Mouse (Mus musculus) embryonic fibroblast, embryonic 13.5 days (primary cell): ENCODE results near the gene Car8.
"Not testable (repeated sequence)": the region's sequence is repeated elsewhere in the genome, so short reads cannot be mapped to it uniquely, and the experiment has no call there.

Experiments used
- CTCF ChIP-seq: IDR thresholded peaks from 2 replicates; pipeline ENCODE4 v1.5.1; 2011; ENCODE audit warnings: mild to moderate bottlenecking, control low read depth, low read length, moderate library complexity, borderline replicate concordance; ENCODE audit not compliant: insufficient read depth
- POLR2A ChIP-seq: IDR thresholded peaks from 2 replicates; pipeline ENCODE4 v1.6.1; 2011; ENCODE audit warnings: low read depth, mild to moderate bottlenecking, control low read depth, low read length, moderate library complexity

DNA sequence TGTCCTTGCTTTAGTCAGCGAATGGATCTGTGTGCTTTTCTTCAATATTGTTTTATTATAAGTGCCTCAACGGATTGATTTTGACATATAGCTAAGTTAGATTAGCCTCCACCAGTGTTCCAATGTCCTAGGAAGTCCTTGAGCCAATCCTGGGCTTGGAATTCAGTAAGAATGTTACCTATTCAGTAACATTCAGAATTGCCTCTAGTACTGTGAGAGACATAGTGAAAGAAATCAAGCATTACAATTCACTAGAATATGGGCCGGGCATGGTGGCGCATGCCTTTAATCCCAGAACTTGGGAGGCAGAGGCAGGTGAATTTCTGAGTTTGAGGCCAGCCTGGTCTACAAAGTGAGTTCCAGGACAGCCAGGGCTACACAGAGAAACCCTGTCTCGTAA, 84.9 kb downstream of the Car8 start:
- TF ChIP-seq CTCF, POLR2A: not testable (repeated sequence)
